Mouse (Mus musculus) C2C12 (cell line): ENCODE results near the gene Slc6a6.

Experiments
- CTCF ChIP-seq: IDR thresholded peaks from one replicate; pipeline ENCODE4 v1.5.1; 2011; ENCODE audit not compliant: control insufficient read depth, insufficient read depth, insufficient read length
- MAX ChIP-seq: IDR thresholded peaks from one replicate; pipeline ENCODE4 v1.6.1; 2011; ENCODE audit warnings: mild to moderate bottlenecking, control low read depth
- MYOD1 ChIP-seq: IDR thresholded peaks from one replicate; pipeline ENCODE4 v1.6.1; 2011; ENCODE audit warnings: low read depth; ENCODE audit not compliant: control insufficient read depth, insufficient read length
- MYOG ChIP-seq: IDR thresholded peaks from one replicate; pipeline ENCODE4 v1.6.1; 2011; ENCODE audit not compliant: control insufficient read depth, insufficient read length; ENCODE audit errors: extremely low read depth

DNA sequence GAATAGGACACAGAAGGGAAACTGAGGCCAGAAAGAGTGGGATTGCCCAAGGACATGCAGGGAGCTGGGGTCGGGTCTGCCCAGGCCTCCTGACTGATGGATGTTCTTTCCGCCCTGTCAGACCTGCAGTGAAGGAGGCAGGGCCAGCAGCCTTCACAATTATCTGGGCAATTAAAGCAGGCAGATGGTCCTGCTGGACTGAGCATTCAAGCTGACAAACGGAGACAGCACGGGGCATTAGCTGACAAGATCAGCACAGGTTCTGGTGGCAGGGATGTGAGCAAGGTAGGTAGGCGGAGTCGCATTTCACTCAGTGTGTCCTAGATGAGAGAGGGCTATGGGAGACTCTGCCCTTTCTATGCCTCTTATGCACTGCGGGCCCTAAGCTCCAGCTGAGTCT is 120.3 kb downstream of the Slc6a6 start:
- TF ChIP-seq CTCF (no peak), MAX (no peak), MYOG (no peak), MYOD1 (no peak)
